Mouse (Mus musculus): ENCODE results near the gene Nlrc5.

- TF ChIP-seq POLR2A (IDR thresholded peaks at IDR 0.05; ENCODE audit: extremely low read depth, insufficient read depth, low read length) (no peak), CTCF (IDR thresholded peaks at IDR 0.05; ENCODE audit: low read depth, low read length) (no peak)
These were observed 5.5 kb downstream of the Nlrc5 start for GRCm38 (mm10) chr8:94439691-94440090.

Data from liver, adult 2 months (tissue).